Comparison of ENCODE assay signal across 31 mouse cellular contexts in the genomic region with DNA sequence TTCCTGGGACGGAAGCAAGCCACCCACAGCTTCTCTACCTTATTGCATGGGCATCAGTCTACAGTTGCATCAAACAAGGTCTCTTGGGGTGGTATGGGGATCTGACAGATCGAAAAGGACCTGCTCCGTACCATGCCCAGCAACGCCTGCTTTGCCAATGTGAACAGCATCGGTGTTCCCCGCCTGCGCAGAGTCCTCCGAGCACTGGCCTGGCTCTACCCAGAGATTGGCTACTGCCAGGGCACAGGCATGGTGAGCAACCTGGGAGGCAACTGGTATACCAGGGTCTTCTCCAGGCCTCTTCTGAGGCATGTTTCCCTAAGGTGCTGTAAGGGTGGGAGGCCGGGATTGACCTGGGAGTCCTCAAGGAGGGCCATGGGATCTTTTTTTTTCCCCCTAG.
"Had no signal": no experiment of that assay in that cellular context is flagged by ENCODE, and none has a peak within 500 bp of the region (broad histone marks: within the 10 kb centered on the region; RNA-seq: fewer than 3 reads in every experiment).

No protein-coding gene starts in this region.

- H3K4me1 ChIP-seq: limb, embryonic 10.5 days; limb, embryonic 12.5 days; limb, embryonic 13.5 days; liver, embryonic 15.5 days; lung, embryonic 15.5 days; midbrain, embryonic 10.5 days; midbrain, embryonic 12.5 days; midbrain, embryonic 13.5 days; midbrain, embryonic 15.5 days; neural tube, embryonic 12.5 days had no signal

- H3K27me3 ChIP-seq: limb, embryonic 12.5 days; limb, embryonic 13.5 days; limb, embryonic 15.5 days; liver, embryonic 12.5 days; liver, embryonic 13.5 days; liver, embryonic 15.5 days; lung, embryonic 15.5 days; megakaryocyte, embryonic 14.5 days; midbrain, embryonic 12.5 days; midbrain, embryonic 13.5 days; midbrain, embryonic 15.5 days; neural tube, embryonic 12.5 days had no signal

- H3K4me2 ChIP-seq: limb, embryonic 12.5 days; limb, embryonic 13.5 days; limb, embryonic 15.5 days; liver, embryonic 11.5 days; liver, embryonic 12.5 days; liver, embryonic 13.5 days; liver, embryonic 15.5 days; lung, embryonic 14.5 days; lung, embryonic 15.5 days; midbrain, embryonic 11.5 days; midbrain, embryonic 12.5 days; midbrain, embryonic 13.5 days; midbrain, embryonic 15.5 days; neural tube, embryonic 12.5 days had no signal

- H3K9ac ChIP-seq: limb, embryonic 12.5 days; limb, embryonic 13.5 days; limb, embryonic 15.5 days; liver, embryonic 12.5 days; liver, embryonic 13.5 days; liver, embryonic 14.5 days; liver, embryonic 15.5 days; liver, postnatal 0 days; lung, embryonic 14.5 days; lung, embryonic 15.5 days; midbrain, embryonic 12.5 days; midbrain, embryonic 13.5 days; midbrain, embryonic 15.5 days; neural tube, embryonic 12.5 days had no signal

- H3K27ac ChIP-seq: limb, embryonic 10.5 days; limb, embryonic 12.5 days; limb, embryonic 13.5 days; limb, embryonic 15.5 days; liver, embryonic 12.5 days; liver, embryonic 13.5 days; liver, embryonic 14.5 days; liver, embryonic 15.5 days; lung, embryonic 15.5 days; macrophage; midbrain, embryonic 10.5 days; midbrain, embryonic 12.5 days; midbrain, embryonic 13.5 days; midbrain, embryonic 15.5 days; neural tube, embryonic 12.5 days had no signal

- H3K9me3 ChIP-seq: limb, embryonic 10.5 days; limb, embryonic 12.5 days; limb, embryonic 13.5 days; limb, embryonic 15.5 days; liver, embryonic 12.5 days; liver, embryonic 13.5 days; liver, embryonic 15.5 days; lung, embryonic 15.5 days; megakaryocyte, embryonic 14.5 days; midbrain, embryonic 10.5 days; midbrain, embryonic 12.5 days; midbrain, embryonic 13.5 days; midbrain, embryonic 15.5 days; neural tube, embryonic 12.5 days had no signal

- H3K4me3 ChIP-seq: limb, embryonic 10.5 days; limb, embryonic 12.5 days; limb, embryonic 13.5 days; limb, embryonic 15.5 days; liver, embryonic 12.5 days; liver, embryonic 13.5 days; liver, embryonic 15.5 days; lung, embryonic 15.5 days; megakaryocyte, embryonic 14.5 days; midbrain, embryonic 10.5 days; midbrain, embryonic 12.5 days; midbrain, embryonic 13.5 days; midbrain, embryonic 15.5 days; neural tube, embryonic 12.5 days had no signal

- ATAC-seq: liver, embryonic 12.5 days; liver, postnatal 0 days; lung, postnatal 0 days; midbrain, embryonic 13.5 days; midbrain, embryonic 15.5 days; midbrain, embryonic 16.5 days had no signal

- DNase-seq: left cerebral cortex, postnatal 4 days; liver; liver, embryonic 13.5 days; liver, postnatal 0 days; lung, adult 18-20 months; lung, adult 2 months; lung, embryonic 14.5 days; lung, postnatal 10 days; lung, postnatal 14 days; lung, postnatal 36 days; lung, postnatal 4 days; midbrain, embryonic 14.5 days had no signal
